Mouse (Mus musculus): Measurements from ENCODE around the gene Asb15.

The Asb15 gene

GRCm38 (mm10) chr6:24564886-24565285, 36.9 kb downstream of the Asb15 start:
- no peak for DNase-seq (ENCODE audit: low spot score)

GRCm38 (mm10) chr6:24568963-24569362, 41.0 kb downstream of the Asb15 start:
- DNase-seq (ENCODE audit: low spot score): no peak

- DNase-seq (ENCODE audit: low spot score): no peak
Observed at GRCm38 (mm10) chr6:24569711-24570110, 41.8 kb downstream of the Asb15 start.

- no peak for DNase-seq (ENCODE audit: low spot score)
Observed at GRCm38 (mm10) chr6:24570278-24570677, 42.3 kb downstream of the Asb15 start.

GRCm38 (mm10) chr6:24571126-24571525, 43.2 kb downstream of the Asb15 start:
- no peak for DNase-seq (ENCODE audit: low spot score)

- DNase-seq (ENCODE audit: low spot score): no peak
Observed at GRCm38 (mm10) chr6:24572431-24572830, 44.5 kb downstream of the Asb15 start.

GRCm38 (mm10) chr6:24573319-24573718, 45.4 kb downstream of the Asb15 start:
- no peak for DNase-seq (ENCODE audit: low spot score)

- no peak for DNase-seq (ENCODE audit: low spot score)
Observed at GRCm38 (mm10) chr6:24583456-24583855, 55.5 kb downstream of the Asb15 start.

GRCm38 (mm10) chr6:24585431-24586310, 57.7 kb downstream of the Asb15 start:
- DNase-seq (ENCODE audit: low spot score): no peak

- DNase-seq (ENCODE audit: low spot score): peak; percentile 61
Observed at GRCm38 (mm10) chr6:24586885-24587284, 58.9 kb downstream of the Asb15 start.

- no peak for DNase-seq (ENCODE audit: low spot score)
Observed at GRCm38 (mm10) chr6:24590282-24590681, 62.3 kb downstream of the Asb15 start.

- DNase-seq (ENCODE audit: low spot score): no peak
Observed at GRCm38 (mm10) chr6:24591525-24592218, 63.7 kb downstream of the Asb15 start.

- DNase-seq (ENCODE audit: low spot score): no peak
Observed at GRCm38 (mm10) chr6:24597500-24597899, 69.6 kb downstream of the Asb15 start, which contains the start of gene Lmod2. Lmod2 (plus strand) TSS chr6:24597762.

GRCm38 (mm10) chr6:24599179-24599578, 71.2 kb downstream of the Asb15 start:
- no peak for DNase-seq (ENCODE audit: low spot score)

GRCm38 (mm10) chr6:24599639-24600038, 71.7 kb downstream of the Asb15 start:
- DNase-seq (ENCODE audit: low spot score): no peak

- no peak for DNase-seq (ENCODE audit: low spot score)
Observed at GRCm38 (mm10) chr6:24600134-24600533, 72.2 kb downstream of the Asb15 start.

GRCm38 (mm10) chr6:24600726-24601125, 72.8 kb downstream of the Asb15 start:
- no peak for DNase-seq (ENCODE audit: low spot score)

GRCm38 (mm10) chr6:24601668-24602067, 73.7 kb downstream of the Asb15 start:
- DNase-seq (ENCODE audit: low spot score): no peak

- no peak for DNase-seq (ENCODE audit: low spot score)
Observed at GRCm38 (mm10) chr6:24602351-24602750, 74.4 kb downstream of the Asb15 start.

- DNase-seq (ENCODE audit: low spot score): no peak
Observed at GRCm38 (mm10) chr6:24602993-24603392, 75.0 kb downstream of the Asb15 start.

GRCm38 (mm10) chr6:24604289-24604688, 76.3 kb downstream of the Asb15 start:
- DNase-seq (ENCODE audit: low spot score): no peak

- DNase-seq (ENCODE audit: low spot score): no peak
Observed at GRCm38 (mm10) chr6:24605631-24606030, 77.7 kb downstream of the Asb15 start.

GRCm38 (mm10) chr6:24606512-24606911, 78.6 kb downstream of the Asb15 start:
- DNase-seq (ENCODE audit: low spot score): no peak
